Mouse (Mus musculus) frontal cortex, adult (tissue): Measurements from ENCODE around the gene Tmem230.
A peak's percentile ranks its signal among the peaks of the same experiment; 100 is the strongest.

Source experiments
- ATAC-seq: cut with Nextera tagmentation; 2 replicates; pipeline ENCODE4 v1.9.2; 2017; ENCODE audit warnings: mild to moderate bottlenecking, moderate library complexity, mixed read lengths; ENCODE audit not compliant: low TSS enrichment

Gene Tmem230

DNA sequence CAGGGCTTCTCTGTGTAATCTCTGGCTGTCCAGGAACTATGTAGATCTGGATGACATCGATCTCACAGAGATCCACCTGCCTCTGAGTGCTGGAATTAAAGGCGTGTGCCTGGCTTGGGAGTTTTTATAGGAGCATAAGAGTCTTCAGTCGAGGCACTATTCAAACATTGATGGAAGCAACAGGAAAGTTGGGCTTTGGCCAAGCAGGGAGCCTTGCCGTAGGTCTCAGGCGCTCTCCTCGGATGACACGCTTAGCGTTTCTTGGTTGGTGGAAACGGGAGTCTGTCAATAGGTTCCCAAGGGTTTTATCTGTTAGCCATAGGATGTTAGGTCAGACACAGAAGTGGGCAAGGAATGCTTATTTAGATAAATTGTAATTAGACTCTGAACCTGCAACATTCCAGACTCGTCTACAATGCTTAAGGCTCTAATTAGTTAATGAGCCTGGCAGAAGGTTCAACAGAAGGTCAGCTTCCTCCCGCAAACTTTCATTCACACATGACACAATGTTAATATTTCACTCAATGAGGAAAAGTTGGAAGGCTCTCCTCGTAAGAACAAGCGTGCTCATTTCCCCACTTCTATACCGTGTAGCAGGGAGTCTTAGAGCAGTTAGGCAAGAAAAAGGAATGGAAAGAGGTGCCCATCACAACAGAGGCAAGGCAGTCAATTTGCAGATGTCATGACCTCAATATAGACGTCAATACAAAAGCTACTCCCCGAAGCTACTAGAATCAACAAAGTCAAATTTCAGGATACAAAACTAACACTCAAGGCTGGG lies 13.4 kb downstream of the Tmem230 start:
- ATAC-seq: no peak

DNA sequence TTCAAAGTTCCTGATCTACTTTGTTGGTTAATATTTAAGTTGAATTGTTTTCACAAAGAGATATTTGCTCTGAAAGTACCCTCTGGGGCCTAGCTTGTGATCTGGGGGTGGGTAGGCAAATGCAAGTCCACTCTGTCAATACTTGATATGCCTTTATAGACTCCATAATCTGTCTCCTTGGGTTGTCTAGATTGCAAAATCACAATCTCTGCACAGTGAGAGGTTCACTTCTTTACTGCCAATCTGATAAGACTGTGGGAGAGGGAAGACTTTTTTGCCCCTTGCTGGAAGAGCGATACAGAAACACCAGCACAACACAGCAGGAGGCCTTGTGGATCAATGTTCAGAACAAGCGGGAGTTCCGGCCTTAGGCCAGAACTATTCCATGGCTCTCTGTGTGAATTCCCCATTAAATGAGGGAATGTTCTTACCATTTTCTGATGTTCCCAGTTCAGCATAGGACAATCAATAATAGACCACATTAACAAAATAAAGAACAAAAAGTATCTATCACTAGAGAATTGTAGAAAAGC lies 15.1 kb downstream of the Tmem230 start:
- ATAC-seq: no peak

DNA sequence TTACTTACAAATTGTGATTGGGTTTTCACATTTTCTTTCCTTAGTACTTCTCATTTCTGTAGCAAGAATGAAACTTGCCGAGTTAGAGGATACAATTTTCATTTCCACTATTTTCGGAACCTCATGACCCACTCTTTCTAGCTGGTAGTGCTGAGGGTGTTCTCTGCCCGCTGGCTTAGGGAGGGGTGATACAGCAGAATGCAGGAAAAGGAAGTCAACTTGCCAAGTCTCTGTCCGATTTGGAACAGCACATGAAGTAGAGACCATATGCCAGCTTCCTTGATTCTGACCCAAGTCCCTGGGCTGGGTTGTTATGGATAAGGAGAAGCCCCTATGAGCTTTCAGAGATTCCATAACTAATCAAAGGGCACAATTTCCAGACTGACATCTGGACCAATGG lies 23.2 kb downstream of the Tmem230 start:
- 0 out of 2 replicates have a peak, but pooled peaks have one; percentile 29 for ATAC-seq

DNA sequence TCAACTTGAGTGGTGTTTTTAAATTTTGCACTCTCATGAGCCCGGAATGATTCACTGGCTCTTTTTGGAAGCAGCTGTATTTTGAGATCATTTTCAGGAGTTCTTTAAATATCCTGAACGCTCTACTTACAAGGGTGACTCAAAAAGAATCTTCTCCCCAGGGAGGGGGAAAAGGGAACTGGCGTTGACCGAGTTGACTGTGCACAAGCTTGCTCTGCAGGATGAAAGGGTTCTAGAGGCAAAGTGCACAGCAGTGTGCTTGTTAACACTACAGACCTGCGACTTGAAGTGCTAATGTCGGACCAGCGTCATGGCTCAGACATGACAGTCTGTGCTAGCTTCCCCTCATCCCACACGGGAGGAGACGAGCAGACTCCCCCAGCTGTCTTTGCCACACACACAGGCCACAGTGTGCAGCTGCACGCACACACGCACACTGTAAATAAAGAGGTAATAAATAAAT lies 26.0 kb downstream of the Tmem230 start:
- peak; percentile 89 for ATAC-seq

DNA sequence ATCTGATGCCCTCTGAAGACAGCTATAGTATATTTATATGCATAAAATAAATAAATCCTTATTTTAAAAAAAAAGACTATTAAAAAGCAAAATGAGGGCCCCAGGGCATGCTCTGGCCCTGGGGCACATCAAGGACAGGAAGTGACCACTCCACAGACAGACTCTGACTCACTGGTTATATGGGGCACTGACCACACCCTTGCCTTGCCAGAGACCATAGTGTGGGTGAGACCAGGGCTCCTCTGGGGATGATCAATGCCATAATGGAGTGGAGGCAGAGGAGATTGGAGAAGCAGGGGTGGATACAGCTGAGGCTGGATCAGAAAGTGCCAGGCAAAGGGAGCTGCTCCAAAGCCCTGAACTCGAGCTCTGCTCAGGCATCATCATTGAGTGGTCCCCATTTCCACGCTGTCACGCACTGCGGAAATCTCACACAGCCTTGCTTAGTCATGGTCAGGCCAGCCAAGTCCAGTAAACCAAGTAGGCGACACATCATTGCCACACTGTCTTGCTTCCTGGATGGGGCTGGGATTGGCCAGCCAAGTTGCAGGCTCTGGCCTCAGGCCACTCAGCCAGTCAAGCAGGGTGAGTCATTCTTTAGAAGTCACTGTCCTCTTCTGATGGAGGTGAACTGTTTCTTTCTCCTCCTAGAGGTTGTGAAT lies 35.5 kb downstream of the Tmem230 start:
- no peak for ATAC-seq

DNA sequence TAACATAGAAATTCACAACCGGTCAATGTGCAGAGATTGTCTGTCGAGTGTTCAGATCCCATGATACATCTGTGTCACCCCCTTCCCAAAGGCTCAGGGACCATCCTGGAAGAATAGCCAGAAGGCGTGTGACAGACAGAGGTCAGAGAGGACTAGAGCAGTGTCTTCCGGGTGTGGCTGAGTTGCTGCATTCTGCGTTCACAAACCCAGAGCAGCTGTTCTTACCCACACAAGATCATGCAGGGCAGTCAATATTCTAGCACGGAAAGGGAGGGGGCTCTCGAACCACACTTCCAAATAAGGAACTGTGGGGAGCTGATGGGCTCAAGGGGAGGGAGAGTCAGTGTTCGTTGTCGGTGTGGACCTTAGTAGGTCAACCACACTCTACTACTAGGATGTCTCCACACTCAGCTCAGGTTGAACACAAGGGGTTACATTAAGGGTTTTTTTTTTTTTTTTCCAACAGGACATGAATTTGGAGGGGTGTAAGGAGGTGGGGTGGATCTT lies 36.7 kb downstream of the Tmem230 start:
- ATAC-seq: no peak

DNA sequence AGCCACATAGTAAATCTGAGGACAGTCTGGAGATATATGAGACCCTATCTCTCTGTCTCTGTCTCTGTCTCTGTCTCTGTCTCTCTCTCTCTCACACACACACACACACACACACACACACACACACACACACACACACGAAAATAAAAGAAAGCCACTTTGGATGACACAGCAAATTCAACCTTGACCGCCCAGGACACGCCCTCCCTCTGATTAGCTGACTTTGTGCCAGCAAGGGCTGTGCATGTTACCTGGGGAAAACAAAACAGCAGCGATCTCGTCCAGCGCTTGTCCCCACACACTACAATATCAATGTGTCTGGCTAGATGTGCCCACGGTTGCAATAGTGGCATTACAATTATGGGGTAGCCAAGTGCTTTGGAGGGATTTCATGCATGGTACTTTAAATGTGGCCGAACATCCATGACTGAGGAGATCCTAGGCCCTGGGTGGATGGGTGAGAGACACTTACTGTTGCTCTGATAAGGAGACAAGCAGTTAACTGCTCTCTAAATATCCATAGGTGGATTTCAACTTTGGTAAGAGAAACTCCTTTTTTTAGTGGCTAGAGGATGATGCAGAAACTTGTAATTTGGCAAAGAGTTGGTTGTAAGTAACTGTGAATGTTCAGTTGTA lies 39.2 kb downstream of the Tmem230 start:
- ATAC-seq: no peak

DNA sequence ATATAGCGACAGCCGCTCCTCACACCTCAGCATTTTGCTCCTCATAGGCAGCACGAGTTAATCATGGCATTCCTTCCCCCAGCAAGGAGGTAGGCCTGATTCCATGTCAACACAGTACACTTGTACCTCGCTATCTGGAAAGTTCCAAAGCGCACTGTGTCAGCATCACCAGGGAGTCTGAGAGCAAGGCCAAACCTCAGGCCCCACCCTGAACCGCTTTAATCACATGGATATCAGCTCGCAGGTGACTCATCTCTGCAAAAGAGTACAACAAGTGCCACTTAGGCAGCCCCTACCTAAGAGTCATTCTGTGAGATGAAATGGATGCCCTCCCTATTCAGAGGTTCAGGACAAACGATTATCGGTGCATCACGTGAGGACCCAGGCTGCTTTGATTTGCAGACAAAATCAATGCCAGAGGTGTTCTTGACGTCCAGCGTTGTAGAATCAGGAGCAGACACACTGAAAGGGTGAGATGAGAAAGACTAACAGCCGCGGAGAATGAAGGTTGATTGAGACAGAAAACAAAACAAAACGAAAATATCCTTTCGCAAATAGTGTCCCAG lies 41.2 kb downstream of the Tmem230 start:
- ATAC-seq: no peak

DNA sequence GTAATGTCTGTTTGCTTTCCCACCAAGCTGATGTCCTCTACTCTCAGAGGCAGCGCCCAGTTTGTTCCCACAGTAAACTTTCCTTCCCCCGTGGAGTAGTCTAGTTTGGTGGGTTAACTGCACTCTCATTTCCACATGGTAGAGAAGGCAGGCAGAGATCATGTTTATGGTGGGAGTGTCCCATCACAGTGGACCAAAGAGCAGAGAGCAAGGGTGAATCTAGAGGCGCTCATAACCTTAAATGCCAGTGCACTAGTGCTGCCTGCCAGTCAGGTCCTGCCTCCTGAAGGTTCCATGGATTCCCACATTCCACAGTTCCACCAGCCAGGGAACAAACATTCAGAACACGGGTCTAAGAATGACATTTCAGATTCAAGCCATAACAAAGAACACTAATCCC lies 42.1 kb downstream of the Tmem230 start:
- no peak for ATAC-seq

DNA sequence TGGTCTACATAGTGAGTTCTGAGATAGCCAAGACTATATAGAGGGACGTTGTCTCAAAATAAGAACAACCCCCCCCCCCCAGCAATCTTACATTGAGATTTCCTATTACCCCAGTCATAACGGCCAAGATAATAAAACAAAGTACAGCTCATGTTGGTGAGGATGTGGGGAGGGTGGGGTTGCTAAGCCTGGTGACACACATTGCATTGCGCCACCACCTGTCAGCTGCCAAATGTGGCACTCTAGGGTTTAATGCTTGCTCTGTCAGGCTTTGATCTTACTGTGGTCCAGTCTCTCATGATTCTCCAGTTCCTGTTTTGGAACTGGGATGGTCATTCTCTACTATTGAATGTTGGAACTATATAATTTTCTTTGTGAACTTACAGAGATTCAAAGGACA lies 43.8 kb downstream of the Tmem230 start:
- no peak for ATAC-seq

DNA sequence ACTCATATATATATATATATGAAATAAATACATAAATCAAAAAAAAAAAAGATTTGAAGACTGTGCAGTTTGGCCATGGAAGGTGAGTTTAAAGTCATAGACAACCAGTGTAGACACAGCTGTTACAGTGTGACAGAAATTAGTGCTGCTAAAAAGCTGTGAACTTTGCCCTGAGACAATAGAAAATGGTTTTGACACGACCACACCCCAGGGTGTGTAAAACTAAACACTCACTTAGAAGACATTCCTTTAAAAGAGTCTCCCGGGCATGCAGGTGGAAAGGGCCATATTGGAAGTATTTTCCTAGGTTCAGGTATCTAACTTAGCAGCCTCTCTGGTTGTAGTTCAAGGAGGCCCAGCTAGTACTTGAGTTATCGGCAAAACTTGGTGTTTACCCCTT lies 44.4 kb downstream of the Tmem230 start:
- no peak for ATAC-seq

DNA sequence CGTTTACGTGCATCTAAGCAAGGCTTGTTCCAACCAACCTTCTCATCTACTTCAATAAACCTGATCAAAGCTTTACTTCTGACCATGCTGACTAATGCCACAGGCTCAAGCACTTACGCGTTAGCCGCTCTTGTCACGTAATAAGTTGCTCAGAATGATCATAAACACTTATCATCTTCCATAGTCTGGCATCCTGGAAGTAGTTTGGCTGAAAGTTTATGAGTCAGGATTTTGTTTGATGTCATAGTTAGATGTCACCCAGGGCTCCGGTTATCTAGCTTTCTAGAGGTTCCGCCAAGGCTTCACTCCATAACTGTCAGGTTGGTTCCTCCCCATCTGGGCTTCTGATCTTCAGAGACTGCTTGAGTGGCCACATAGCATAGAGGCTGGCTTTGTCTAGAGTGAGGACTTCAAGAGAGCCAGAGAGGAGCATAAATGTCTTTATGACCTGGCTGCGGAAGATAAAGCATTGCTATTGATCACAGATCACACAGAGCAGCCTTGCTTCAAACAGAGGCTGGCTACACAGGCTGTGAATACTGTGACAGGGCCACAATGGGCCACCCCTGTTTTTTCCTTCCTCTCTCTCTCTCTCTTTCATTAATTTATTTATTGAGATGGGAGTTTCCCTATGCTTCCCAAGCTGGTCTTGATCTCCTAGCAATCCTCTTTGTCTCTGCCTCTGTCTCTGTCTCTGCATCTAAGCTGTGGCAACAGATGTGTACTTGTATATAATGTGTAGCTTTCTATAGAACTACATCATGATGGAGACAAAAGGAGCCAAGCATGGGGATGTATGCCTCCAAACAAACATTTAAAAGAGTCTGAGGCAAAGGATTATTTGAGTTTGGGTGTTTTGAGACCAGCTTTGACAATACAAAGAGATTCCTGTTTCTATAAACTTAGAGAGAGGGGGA lies 49.3 kb downstream of the Tmem230 start:
- no peak for ATAC-seq

DNA sequence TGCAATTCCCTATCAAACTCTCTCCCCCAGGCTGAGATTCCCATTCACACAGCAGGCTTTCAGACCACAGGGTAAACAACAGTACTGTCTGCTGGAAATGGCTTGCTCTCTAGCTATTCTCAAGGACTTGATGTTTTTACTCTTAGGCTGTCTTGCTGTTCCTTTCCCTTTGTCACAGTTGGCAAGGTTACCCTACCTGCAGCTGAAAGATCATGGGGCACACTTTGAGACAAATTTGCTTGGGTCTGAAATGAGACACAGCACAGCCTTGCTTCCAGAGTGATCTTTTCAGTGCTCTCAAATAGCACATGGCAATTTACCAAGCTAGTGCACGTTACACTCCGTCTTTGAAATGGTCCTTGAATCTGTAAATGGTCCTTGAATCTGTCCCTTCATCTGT lies 52.0 kb downstream of the Tmem230 start:
- ATAC-seq: no peak; the same call in 1 of the 2 replicates

DNA sequence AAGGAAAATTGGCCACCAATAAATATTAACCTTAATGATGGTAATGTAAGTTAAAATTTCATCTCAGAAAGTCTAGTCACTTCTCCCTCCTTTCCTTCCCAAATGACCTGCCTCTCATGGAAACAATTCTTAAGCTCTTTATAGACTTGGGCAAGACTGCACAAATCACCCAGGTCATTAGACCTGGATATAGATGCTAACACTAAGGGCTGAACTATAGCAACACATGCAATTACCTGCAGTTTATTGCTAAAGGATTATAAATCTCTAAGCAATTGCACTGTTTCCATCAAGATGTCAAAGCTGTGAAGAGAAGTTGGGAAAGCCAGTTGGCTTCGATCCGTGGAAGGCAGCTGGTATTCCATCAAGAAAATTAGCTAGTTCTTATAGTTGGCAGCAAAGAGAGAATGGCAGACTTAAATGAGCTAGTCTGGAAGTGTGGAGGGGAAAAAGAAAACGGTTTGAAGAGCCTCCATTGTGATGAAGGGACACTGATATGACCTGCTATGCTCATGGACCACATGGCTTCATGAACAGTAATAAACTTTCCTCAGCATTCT lies 56.9 kb downstream of the Tmem230 start:
- no peak for ATAC-seq
